Comparison of ENCODE assay signal across 9 mouse cellular contexts in the genomic region with DNA sequence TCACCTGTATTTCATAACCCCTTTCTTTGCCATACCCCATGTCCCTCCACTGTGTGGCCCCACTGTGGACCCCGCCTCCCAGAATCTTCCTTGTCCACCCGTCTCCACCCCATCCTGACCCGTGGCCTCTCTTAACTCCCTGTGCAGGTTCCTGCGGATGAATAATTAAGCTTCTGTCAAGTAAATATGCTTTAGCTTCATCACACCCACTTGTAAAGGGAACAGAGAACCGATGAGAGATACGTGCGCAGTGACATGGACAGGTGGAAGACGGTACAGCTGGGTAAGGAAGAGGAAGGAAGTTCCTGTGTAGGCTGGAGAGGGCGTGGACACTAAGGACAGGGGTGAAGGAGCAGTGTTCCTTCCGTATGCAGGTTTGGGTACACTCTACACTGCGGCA. TPM values are rescaled to one million over a fixed set of nuclear protein-coding genes. Genes with fewer than 3 reads are reported as not detected.
DNase-seq lines count a peak whose midpoint lies in the region; ATAC-seq and TF ChIP-seq lines count a peak whose summit lies in the region.
"Had no signal": no experiment of that assay in that cellular context is flagged by ENCODE, and none has a peak within 500 bp of the region (broad histone marks: within the 10 kb centered on the region; RNA-seq: fewer than 3 reads in every experiment).

No protein-coding gene starts in this region.

- DNase-seq in left cerebral cortex, adult 2 months (ENCODE audit: extremely low spot score in 1 of 2, low spot score in 2 of 2): no peak
- no peak for DNase-seq in left cerebral cortex, adult 18-20 months (ENCODE audit: low spot score in 2 of 2)
- peak; percentile 28 for DNase-seq in heart, postnatal 0 days (ENCODE audit: low spot score)
- DNase-seq in limb, embryonic 14.5 days (ENCODE audit: low spot score): no peak
- no peak for DNase-seq in layer of hippocampus, postnatal 25 days (ENCODE audit: extremely low spot score in 1 of 2, low spot score in 1 of 2)
- no peak for DNase-seq in Muller cell, postnatal 12 days (ENCODE audit: inconsistent ontology term)
- DNase-seq in urinary bladder, adult 18-20 months (ENCODE audit: low spot score in 2 of 2): no peak

- intact Hi-C loops in left cerebral cortex, adult 2 months (cut with DNase I): loop anchor here (5.0 kb wide), 1 partner anchor 46 kb away; no protein-coding TSS in a partner anchor

- H3K27ac ChIP-seq in left cerebral cortex, adult 2 months: peak overlapping the region; percentile 32
- H3K27ac ChIP-seq in heart, postnatal 0 days (ENCODE audit: low read depth): peak overlapping the region; percentile 95
- H3K27ac ChIP-seq in limb, embryonic 14.5 days (replicated peaks; ENCODE audit: low read depth, low read length): no peak overlapping the region
- no peak overlapping the region for H3K27ac ChIP-seq in neural tube, embryonic 13.5 days (replicated peaks)

- peaks cover 24% of the 10 kb centered on the region for H3K4me1 ChIP-seq in heart, postnatal 0 days (ENCODE audit: control insufficient read depth, insufficient read depth)
- peaks cover 43% of the 10 kb centered on the region for H3K4me1 ChIP-seq in limb, embryonic 14.5 days (ENCODE audit: control insufficient read depth, insufficient read depth, low read length)
- peaks cover 46% of the 10 kb centered on the region for H3K4me1 ChIP-seq in neural tube, embryonic 13.5 days (replicated peaks)

- H3K9me3 ChIP-seq in heart, postnatal 0 days (replicated peaks; ENCODE audit: control insufficient read depth, low read length): no peaks in the 10 kb centered on the region
- H3K9me3 ChIP-seq in limb, embryonic 14.5 days (ENCODE audit: control insufficient read depth, low read length): no peaks in the 10 kb centered on the region
- no peaks in the 10 kb centered on the region for H3K9me3 ChIP-seq in neural tube, embryonic 13.5 days

- no peak for ATAC-seq in heart, postnatal 0 days (ENCODE audit: insufficient read depth, low read depth)
- no peak; the same call in 1 of the 2 replicates for ATAC-seq in limb, embryonic 14.5 days (ENCODE audit: low FRiP score, low read depth)
- ATAC-seq in neural tube, embryonic 13.5 days (ENCODE audit: low read depth): peak; percentile 24

- H3K36me3 ChIP-seq in heart, postnatal 0 days (replicated peaks; ENCODE audit: control insufficient read depth, insufficient read depth, low read length): no peaks in the 10 kb centered on the region
- no peaks in the 10 kb centered on the region for H3K36me3 ChIP-seq in limb, embryonic 14.5 days (ENCODE audit: control insufficient read depth, insufficient read depth, low read length)
- H3K36me3 ChIP-seq in neural tube, embryonic 13.5 days: no peaks in the 10 kb centered on the region

- H3K27me3 ChIP-seq in heart, postnatal 0 days (ENCODE audit: control insufficient read depth, insufficient read depth, low read length): no peaks in the 10 kb centered on the region
- no peaks in the 10 kb centered on the region for H3K27me3 ChIP-seq in limb, embryonic 14.5 days (ENCODE audit: control insufficient read depth, insufficient read depth, low read length)
- peaks cover 25% of the 10 kb centered on the region for H3K27me3 ChIP-seq in neural tube, embryonic 13.5 days

- no peak for TF ChIP-seq EP300 in heart, postnatal 0 days (IDR thresholded peaks at IDR 0.05; ENCODE audit: low read depth)

- H3K9ac ChIP-seq in heart, postnatal 0 days (replicated peaks; ENCODE audit: low read depth, low read length): peak overlapping the region; percentile 73
- H3K9ac ChIP-seq in limb, embryonic 14.5 days (ENCODE audit: low read depth, low read length, severe bottlenecking): peak overlapping the region; percentile 40
- H3K9ac ChIP-seq in neural tube, embryonic 13.5 days: peak overlapping the region; percentile 69

- no peak for TF ChIP-seq POLR2A in limb, embryonic 14.5 days (IDR thresholded peaks at IDR 0.05; ENCODE audit: borderline replicate concordance, extremely low read depth, insufficient read depth, insufficient read length)

- H3K4me2 ChIP-seq in heart, postnatal 0 days (ENCODE audit: low read depth, low read length): peak overlapping the region; percentile 81
- H3K4me2 ChIP-seq in limb, embryonic 14.5 days (replicated peaks; ENCODE audit: low read depth, low read length, severe bottlenecking): peak overlapping the region; percentile 77
- H3K4me2 ChIP-seq in neural tube, embryonic 13.5 days: peak overlapping the region; percentile 62

- 8% methylated on average over 11 of the region's 11 CpGs for WGBS in heart, postnatal 0 days
- 15% methylated on average over 11 of the region's 11 CpGs for WGBS in limb, embryonic 14.5 days
- 21% methylated on average over 11 of the region's 11 CpGs for WGBS in neural tube, embryonic 13.5 days

- H3K4me3 ChIP-seq in left cerebral cortex, adult 2 months: peak overlapping the region; percentile 38
- H3K4me3 ChIP-seq in heart, postnatal 0 days (ENCODE audit: low read depth, low read length): peak overlapping the region; percentile 62
- H3K4me3 ChIP-seq in limb, embryonic 14.5 days (replicated peaks; ENCODE audit: low read length): peak overlapping the region; percentile 63
- H3K4me3 ChIP-seq in neural tube, embryonic 13.5 days: peak overlapping the region; percentile 42

- TF ChIP-seq CTCF in left cerebral cortex, adult 2 months (IDR thresholded peaks at IDR 0.05): no peak
- TF ChIP-seq CTCF in heart, postnatal 0 days (IDR thresholded peaks at IDR 0.05; ENCODE audit: low read depth): no peak

RNA-seq across cellular contexts. Expression of a gene that starts 0.6 kb away (rescaled TPM):
- 10 to 100 TPM; 12.1 to 12.8 TPM for total RNA-seq in left cerebral cortex, adult 2 months (2021)
- total RNA-seq in left cerebral cortex, adult 18-20 months (2021): 1 to 10 TPM; 3.1 to 3.2 TPM
- 29.7 and 35.5 TPM in 2 replicates for total RNA-seq in heart, postnatal 0 days (2014; rRNA removed; ENCODE audit: low replicate concordance)
- 4.2 and 6.2 TPM in 2 replicates for polyA plus RNA-seq in heart, postnatal 0 days (2015; fragmentation: Nextera tagmentation; extraction: Ambion mirVana)
- polyA plus RNA-seq in limb, embryonic 14.5 days (2012; rRNA removed): 28.2 and 39.6 TPM in 2 replicates
- 23.7 and 26.6 TPM in 2 replicates for polyA plus RNA-seq in limb, embryonic 14.5 days (2014; fragmentation: Nextera tagmentation; extraction: Ambion mirVana)
- 4.3 and 5.2 TPM in 2 replicates for polyA plus RNA-seq in neural tube, embryonic 13.5 days (2015; fragmentation: Nextera tagmentation; extraction: Ambion mirVana)
- 1 to 10 TPM; 4.1 to 9.1 TPM for total RNA-seq in layer of hippocampus, postnatal 25 days (2021)

RNA-seq across cellular contexts. Expression of a gene that starts 11.0 kb away (rescaled TPM):
- total RNA-seq in left cerebral cortex, adult 2 months (2021): 1 to 10 TPM; 3.6 to 5.6 TPM
- 1 to 10 TPM; 5.3 to 5.8 TPM for total RNA-seq in left cerebral cortex, adult 18-20 months (2021)
- total RNA-seq in heart, postnatal 0 days (2014; rRNA removed; ENCODE audit: low replicate concordance): 0.08 TPM in 1 of 2 replicates, not detected in the other
- polyA plus RNA-seq in heart, postnatal 0 days (2015; fragmentation: Nextera tagmentation; extraction: Ambion mirVana): 0.07 and 0.12 TPM in 2 replicates
- polyA plus RNA-seq in limb, embryonic 14.5 days (2012; rRNA removed): 0.23 TPM in 2 replicates
- polyA plus RNA-seq in limb, embryonic 14.5 days (2014; fragmentation: Nextera tagmentation; extraction: Ambion mirVana): 0.12 and 0.33 TPM in 2 replicates
- 1.2 and 1.6 TPM in 2 replicates for polyA plus RNA-seq in neural tube, embryonic 13.5 days (2015; fragmentation: Nextera tagmentation; extraction: Ambion mirVana)
- 1 to 10 TPM; 3.4 to 3.7 TPM for total RNA-seq in layer of hippocampus, postnatal 25 days (2021)
- polyA plus RNA-seq: gonadal fat pad, adult 2 months had no signal

RNA-seq across cellular contexts. Expression of a gene that starts 35.1 kb away (rescaled TPM):
- 100 to 1,000 TPM; 163 to 168 TPM for total RNA-seq in left cerebral cortex, adult 2 months (2021)
- 100 to 1,000 TPM; 147 to 181 TPM for total RNA-seq in left cerebral cortex, adult 18-20 months (2021)
- total RNA-seq in heart, postnatal 0 days (2014; rRNA removed; ENCODE audit: low replicate concordance): 55.0 and 68.0 TPM in 2 replicates
- polyA plus RNA-seq in heart, postnatal 0 days (2015; fragmentation: Nextera tagmentation; extraction: Ambion mirVana): 88.5 and 93.6 TPM in 2 replicates
- polyA plus RNA-seq in limb, embryonic 14.5 days (2012; rRNA removed): 193 and 237 TPM in 2 replicates
- 100 and 105 TPM in 2 replicates for polyA plus RNA-seq in limb, embryonic 14.5 days (2014; fragmentation: Nextera tagmentation; extraction: Ambion mirVana)
- polyA plus RNA-seq in neural tube, embryonic 13.5 days (2015; fragmentation: Nextera tagmentation; extraction: Ambion mirVana): 116 and 127 TPM in 2 replicates
- 100 to 1,000 TPM; 150 to 153 TPM for total RNA-seq in layer of hippocampus, postnatal 25 days (2021)

Comparison
In these comparisons a context has a peak if more than half of its experiments do, and no peak if none do; other contexts are left out.
1. H3K27ac ChIP-seq: peak in left cerebral cortex, adult 2 months (single experiment) and heart, postnatal 0 days (single experiment); none in limb, embryonic 14.5 days (single experiment) and neural tube, embryonic 13.5 days (single experiment).
2. Peak in every context shown above with its lines, with median percentiles within 50 percentile points of each other: H3K4me3 ChIP-seq, H3K4me2 ChIP-seq and H3K9ac ChIP-seq.